Mouse (Mus musculus) adrenal gland, postnatal 36 days (tissue): ENCODE measurements at regions not wholly inside any gene's neighbourhood (a gene's known extent, or its start where the extent isn't known, plus 50 kb on each side); places are given as distances from the start of the nearest gene placed in this dataset.

Source experiments
- DNase-seq, 2 experiments: peaks; one replicate each; pipeline ENCODE4 v3.0.0; 2021; ENCODE audit warnings: mixed read lengths in 1 of 2

DNA sequence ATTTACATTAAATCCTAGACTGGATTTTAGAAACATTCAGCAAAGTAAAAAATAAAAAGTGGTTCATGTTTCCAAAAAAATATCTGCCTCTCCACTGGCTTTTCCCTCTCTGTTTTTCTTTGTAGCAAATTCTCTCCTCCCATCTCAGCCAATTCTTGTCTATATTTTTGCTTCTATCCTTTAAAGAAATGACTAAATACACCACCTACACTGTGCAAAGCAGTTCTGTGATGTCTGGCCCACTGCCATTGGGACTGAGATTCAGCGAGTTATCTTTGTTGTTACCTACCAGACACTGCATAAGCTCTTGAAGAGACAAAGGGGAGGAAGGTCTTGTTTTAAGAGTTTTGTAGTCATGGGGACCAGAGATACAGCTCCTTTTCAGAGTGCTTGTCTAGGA lies 835.8 kb upstream of the Klhl29 start:
- no peak for DNase-seq

GRCm38 (mm10) chr12:6189232-6189631 lies 813.8 kb upstream of the Klhl29 start:
- no peak for DNase-seq

DNA sequence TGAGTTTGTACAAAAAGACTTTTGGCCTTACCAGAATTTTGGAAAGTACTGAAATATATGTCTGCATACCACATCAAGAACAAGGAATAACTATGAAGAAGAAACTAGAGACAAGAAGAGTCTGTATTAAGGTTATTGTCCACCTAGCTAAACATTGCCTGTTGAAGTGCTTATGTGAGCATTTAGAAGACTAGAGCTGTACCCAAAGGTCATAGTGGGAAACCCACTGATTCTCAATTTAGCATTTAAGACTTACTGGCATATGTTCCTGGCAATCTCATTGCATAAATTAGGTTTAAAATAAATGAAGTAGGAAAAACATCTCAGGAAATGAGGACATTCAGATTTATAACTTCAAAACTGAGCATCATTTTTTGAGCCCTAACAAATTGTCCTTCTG lies 793.3 kb upstream of the Klhl29 start:
- DNase-seq: no peak

- no peak for DNase-seq
Observed at GRCm38 (mm10) chr12:6154287-6154686, 778.8 kb upstream of the Klhl29 start.

GRCm38 (mm10) chr12:6151476-6151875 lies 776.0 kb upstream of the Klhl29 start:
- DNase-seq: no peak

- no peak for DNase-seq
Observed at GRCm38 (mm10) chr12:6132451-6132850, 757.0 kb upstream of the Klhl29 start.

GRCm38 (mm10) chr12:6119557-6119956 lies 744.1 kb upstream of the Klhl29 start:
- DNase-seq: no peak

DNA sequence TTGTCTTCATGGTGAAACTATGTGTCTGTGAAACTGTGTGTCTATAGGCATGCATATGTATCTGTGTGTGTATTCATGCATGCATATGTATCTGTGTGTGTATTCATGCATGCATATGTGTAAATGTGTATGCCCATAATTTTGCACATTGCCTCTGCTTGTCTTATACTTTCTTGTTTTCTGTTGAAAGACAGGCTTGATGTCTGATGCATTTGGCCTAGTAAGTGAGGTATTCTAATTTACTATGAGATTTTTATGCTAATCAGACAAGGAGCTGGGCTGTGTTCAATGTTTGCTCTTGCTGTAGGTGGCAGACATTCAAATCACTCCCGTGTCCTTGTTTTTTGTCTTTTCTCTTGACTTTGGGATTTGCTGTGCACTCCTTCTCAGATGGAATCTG lies 739.8 kb upstream of the Klhl29 start:
- DNase-seq: no peak

- no peak for DNase-seq
Observed at GRCm38 (mm10) chr12:6097295-6097694, 721.8 kb upstream of the Klhl29 start.

GRCm38 (mm10) chr12:6087627-6088350 lies 712.3 kb upstream of the Klhl29 start:
- DNase-seq: no peak

DNA sequence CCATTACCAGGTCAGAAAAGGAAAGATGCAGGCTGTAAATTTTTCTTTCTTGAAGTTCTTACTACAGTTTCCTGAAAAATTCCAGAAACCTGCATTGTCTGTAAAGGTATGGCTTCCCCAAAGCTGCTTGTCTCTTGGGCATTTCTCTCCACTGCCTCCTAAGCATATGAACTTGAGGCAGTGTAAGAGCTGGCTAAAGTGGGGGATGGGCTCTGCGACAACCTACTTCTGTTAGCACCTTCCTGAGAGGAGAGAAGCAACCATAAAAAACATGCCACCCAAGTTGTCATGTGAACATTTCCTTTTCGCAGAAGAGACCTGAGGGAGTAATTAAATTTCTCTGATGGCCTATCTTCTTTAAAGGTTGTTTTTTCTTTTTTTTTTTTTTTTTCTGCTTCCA lies 711.6 kb upstream of the Klhl29 start:
- DNase-seq: no peak

- no peak for DNase-seq
Observed at GRCm38 (mm10) chr12:6046866-6047689, 671.6 kb upstream of the Klhl29 start.

DNA sequence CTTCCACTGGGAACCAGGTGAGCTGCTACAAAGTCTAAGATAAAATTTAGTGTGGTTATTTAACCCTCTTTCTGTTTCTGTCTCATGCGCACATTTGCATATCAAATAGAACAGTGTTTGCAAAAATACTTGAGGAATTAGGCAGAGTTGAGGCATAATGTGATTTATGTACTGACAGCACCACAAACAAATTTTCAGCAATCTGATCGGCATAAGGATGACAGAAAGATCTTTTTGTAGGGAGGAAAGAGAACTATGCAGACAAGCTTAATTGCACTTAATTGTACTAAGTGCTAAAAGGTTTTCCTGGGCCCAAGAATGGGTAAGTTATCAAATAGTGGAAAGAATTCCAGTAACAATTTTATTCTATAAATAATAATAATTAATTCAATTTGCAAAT lies 670.6 kb upstream of the Klhl29 start:
- no peak for DNase-seq

DNA sequence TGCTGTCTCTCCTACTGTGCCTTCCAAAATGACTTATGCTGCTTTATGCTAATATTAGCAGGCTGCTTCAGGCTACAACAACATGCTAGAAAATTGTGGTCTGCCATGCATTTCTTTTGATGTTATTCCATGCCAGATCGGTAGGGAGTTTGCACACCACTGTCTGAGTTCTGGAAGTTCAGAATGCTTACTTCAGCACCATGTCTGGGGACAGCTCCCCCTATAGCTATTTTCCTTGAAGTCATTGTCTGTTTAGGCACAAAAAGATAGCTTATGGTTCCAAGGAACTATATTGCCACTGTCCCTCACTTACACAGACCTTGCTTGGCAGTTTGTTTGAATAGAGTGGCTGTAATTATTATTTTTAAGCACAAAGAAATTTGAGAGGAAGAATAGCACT lies 666.8 kb upstream of the Klhl29 start:
- peak; percentile 1 to 7 for DNase-seq

DNA sequence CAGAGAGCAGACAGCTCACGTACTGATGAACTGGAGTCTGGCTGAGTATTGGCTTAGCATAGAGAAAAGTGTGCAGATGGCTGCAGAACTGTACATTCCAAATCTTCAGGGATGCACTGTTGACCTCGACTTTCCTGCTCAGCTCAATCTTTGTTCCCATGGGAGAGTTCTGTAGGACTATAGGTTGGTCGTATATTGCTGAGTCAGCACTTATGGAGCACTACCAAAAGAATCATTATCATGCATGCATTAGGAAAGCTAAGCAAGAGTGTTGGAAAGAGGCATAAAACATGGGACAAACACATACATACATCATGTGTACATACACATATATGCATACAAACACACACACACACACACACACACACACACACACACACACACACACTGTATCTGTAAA lies 648.6 kb upstream of the Klhl29 start:
- no peak for DNase-seq

GRCm38 (mm10) chr12:6022490-6022889 lies 647.0 kb upstream of the Klhl29 start:
- no peak for DNase-seq

GRCm38 (mm10) chr12:6000961-6001360 lies 625.5 kb upstream of the Klhl29 start:
- DNase-seq: no peak

DNA sequence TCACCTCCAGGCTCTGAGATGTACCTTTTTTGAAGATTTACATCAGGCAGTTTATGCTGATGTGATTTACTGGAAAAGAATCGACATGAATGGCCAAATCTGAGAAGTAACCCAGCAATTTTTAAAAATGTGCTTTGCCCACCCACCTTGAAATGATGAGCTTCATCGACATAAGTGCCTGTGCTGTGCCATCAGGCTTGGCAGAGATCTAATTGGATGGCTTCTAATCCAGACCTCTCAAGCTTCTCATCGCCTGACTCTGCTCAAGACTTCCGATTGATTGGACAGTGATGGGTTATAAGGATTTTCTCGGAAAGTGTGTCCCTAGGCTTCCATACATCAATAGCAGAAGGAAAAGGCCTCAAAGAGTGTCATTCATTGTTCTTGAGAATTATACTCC lies 621.9 kb upstream of the Klhl29 start:
- no peak for DNase-seq

- no peak for DNase-seq
Observed at GRCm38 (mm10) chr12:5996672-5997071, 621.2 kb upstream of the Klhl29 start.

DNA sequence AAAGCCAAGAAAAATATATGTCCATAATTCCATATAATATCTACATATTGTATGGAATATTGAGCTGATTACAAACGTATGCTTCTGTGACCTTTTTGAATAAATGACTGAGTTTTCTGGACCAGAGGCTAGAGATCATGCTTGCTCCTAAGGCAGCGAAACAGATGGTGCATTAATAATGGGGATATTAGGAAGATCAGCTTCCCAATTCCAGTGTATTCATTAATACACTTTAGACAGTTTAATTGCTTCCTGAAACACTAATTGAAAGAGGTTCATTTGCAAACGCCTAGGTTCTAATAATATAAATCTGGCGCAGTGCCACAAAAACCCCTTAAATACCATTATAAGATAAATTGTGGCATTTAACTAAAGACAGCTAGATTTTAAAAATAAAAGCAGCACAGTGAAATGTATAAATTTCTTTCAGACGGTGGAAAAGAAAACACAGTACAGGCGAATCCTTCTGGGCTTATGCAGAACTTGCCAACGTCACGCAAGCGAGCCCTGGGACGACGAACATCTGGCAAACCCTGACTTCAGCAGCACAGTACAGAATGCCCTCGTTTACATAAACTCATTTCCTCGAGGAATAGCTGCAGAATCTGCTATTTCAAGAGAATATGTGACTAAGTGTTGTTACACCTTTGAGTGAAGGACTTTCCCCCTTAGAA lies 608.6 kb upstream of the Klhl29 start:
- DNase-seq: no peak

GRCm38 (mm10) chr12:5982096-5982495 lies 606.6 kb upstream of the Klhl29 start:
- no peak for DNase-seq

GRCm38 (mm10) chr12:5975926-5976325 lies 600.4 kb upstream of the Klhl29 start:
- peak; percentile 62 to 73 for DNase-seq

GRCm38 (mm10) chr12:5969556-5969955 lies 594.1 kb upstream of the Klhl29 start:
- DNase-seq: no peak
